In genomic region chr10:88381286-88381685, GRCm38 (mm10) we compare ENCODE assay signal across 13 mouse cellular contexts. TPM values are rescaled to one million over a fixed set of nuclear protein-coding genes. Genes with fewer than 3 reads are reported as not detected.
DNase-seq lines count a peak whose midpoint lies in the region; ATAC-seq and TF ChIP-seq lines count a peak whose summit lies in the region.
"Had no signal": no experiment of that assay in that cellular context is flagged by ENCODE, and none has a peak within 500 bp of the region (broad histone marks: within the 10 kb centered on the region; RNA-seq: fewer than 3 reads in every experiment).

No protein-coding gene starts in this region.

- peaks cover under 1% of the 10 kb centered on the region for H3K79me2 ChIP-seq in heart, adult 2 months (replicated peaks; ENCODE audit: control insufficient read depth, insufficient read depth, low read length)

- no peak for DNase-seq in heart, adult 2 months
- DNase-seq in heart, postnatal 4 days = no peak
- no peak for DNase-seq in layer of hippocampus, adult 2 months (ENCODE audit: low spot score in 2 of 2)
- DNase-seq in layer of hippocampus, postnatal 36 days = no peak
- DNase-seq in A20 (ENCODE audit: low read depth, low spot score) = peak; percentile 15
- DNase-seq in urinary bladder, adult 2 months (ENCODE audit: low spot score) = no peak
- no peak for DNase-seq in ovary, postnatal 14 days (ENCODE audit: low spot score)
- DNase-seq: adrenal gland, postnatal 25 days; right cerebral cortex, adult 18-20 months had no signal

- WGBS in heart, adult 2 months = 87% methylated on average over 4 of the region's 4 CpGs
- 76% methylated on average over 4 of the region's 4 CpGs for WGBS in limb, embryonic 13.5 days

- no peak overlapping the region for H3K4me3 ChIP-seq in heart, adult 2 months
- peak overlapping the region; percentile 89 for H3K4me3 ChIP-seq in layer of hippocampus, adult 2 months
- H3K4me3 ChIP-seq in limb, embryonic 13.5 days = no peak overlapping the region

- no peaks in the 10 kb centered on the region for H3K36me3 ChIP-seq in heart, adult 2 months (ENCODE audit: control insufficient read depth, insufficient read depth, low read length)
- H3K36me3 ChIP-seq in limb, embryonic 13.5 days = no peaks in the 10 kb centered on the region
- H3K36me3 ChIP-seq: limb, embryonic 15.5 days; stomach, embryonic 15.5 days had no signal

- H3K27me3 ChIP-seq in heart, adult 2 months (ENCODE audit: control insufficient read depth, insufficient read depth, low read length) = no peaks in the 10 kb centered on the region
- H3K27me3 ChIP-seq in limb, embryonic 13.5 days = no peaks in the 10 kb centered on the region
- H3K27me3 ChIP-seq: limb, embryonic 15.5 days; stomach, embryonic 15.5 days had no signal

- TF ChIP-seq EP300 in heart, adult 2 months (IDR thresholded peaks at IDR 0.05; ENCODE audit: insufficient read depth, low read depth, low read length) = no peak

- no peaks in the 10 kb centered on the region for H3K9me3 ChIP-seq in limb, embryonic 13.5 days
- H3K9me3 ChIP-seq: limb, embryonic 15.5 days; stomach, embryonic 15.5 days had no signal

- ATAC-seq in limb, embryonic 13.5 days (ENCODE audit: low FRiP score, low read depth) = no peak
- ATAC-seq: CD4-positive, CD25-positive, alpha-beta regulatory T cell, adult 4 months had no signal

- peak overlapping the region; percentile 86 for H3K27ac ChIP-seq in heart, adult 2 months
- H3K27ac ChIP-seq in layer of hippocampus, adult 2 months = peak overlapping the region; percentile 92; the same call in 1 of the 2 replicates
- H3K27ac ChIP-seq in limb, embryonic 13.5 days = no peak overlapping the region
- H3K27ac ChIP-seq: limb, embryonic 15.5 days; stomach, embryonic 15.5 days had no signal

- peaks cover 7% of the 10 kb centered on the region for H3K4me1 ChIP-seq in heart, adult 2 months (ENCODE audit: control insufficient read depth, insufficient read depth, low read length)
- H3K4me1 ChIP-seq in limb, embryonic 13.5 days = peaks cover 25% of the 10 kb centered on the region

- no peak for TF ChIP-seq POLR2A in heart, adult 2 months (IDR thresholded peaks at IDR 0.05; ENCODE audit: insufficient read depth, low read depth, low read length)

- H3K9ac ChIP-seq in heart, adult 2 months (ENCODE audit: low read depth, low read length) = no peak overlapping the region
- H3K9ac ChIP-seq in limb, embryonic 13.5 days = no peak overlapping the region
- H3K9ac ChIP-seq: limb, embryonic 15.5 days; stomach, embryonic 15.5 days had no signal

- peak overlapping the region; percentile 81 for H3K4me2 ChIP-seq in limb, embryonic 13.5 days (replicated peaks)

- intact Hi-C loops in heart, adult 2 months (cut with DNase I) = no loop called here

- no peak for TF ChIP-seq CTCF in heart, adult 2 months (IDR thresholded peaks at IDR 0.05)
- no peak for TF ChIP-seq CTCF in layer of hippocampus, adult 2 months (conservative IDR thresholded peaks at IDR 0.05)

RNA-seq across cellular contexts. Expression of gene Gnptab, which starts 2.4 kb away (rescaled TPM):
- 10 to 100 TPM; 24.3 to 27.6 TPM for total RNA-seq in heart, adult 2 months (2021)
- 11.7 and 19.3 TPM in 2 replicates for polyA plus RNA-seq in heart, adult 2 months (2012; rRNA removed)
- total RNA-seq in heart, postnatal 4 days (2021) = 10 to 100 TPM; 36.5 to 36.6 TPM
- total RNA-seq in layer of hippocampus, adult 2 months (2021) = 10 to 100 TPM; 72.6 to 74.4 TPM
- 10 to 100 TPM; 71.5 to 80.8 TPM for total RNA-seq in layer of hippocampus, postnatal 36 days (2021)
- polyA plus RNA-seq in limb, embryonic 13.5 days (2015; fragmentation: Nextera tagmentation; extraction: Ambion mirVana) = 8.2 and 8.7 TPM in 2 replicates
- 17.3 and 17.7 TPM in 2 replicates for polyA plus RNA-seq in urinary bladder, adult 2 months (2012; rRNA removed)

RNA-seq across cellular contexts. Expression of gene Dram1, which starts 2.4 kb away (rescaled TPM):
- total RNA-seq in heart, adult 2 months (2021) = 1 to 10 TPM; 3.7 to 4.5 TPM
- 6.8 and 7.6 TPM in 2 replicates for polyA plus RNA-seq in heart, adult 2 months (2012; rRNA removed)
- total RNA-seq in heart, postnatal 4 days (2021) = 1 to 10 TPM; 2.8 to 3.1 TPM
- total RNA-seq in layer of hippocampus, adult 2 months (2021) = 1 to 10 TPM in 1 of 2 experiments, under 1 TPM in 1; 0.88 to 1.5 TPM
- 1 to 10 TPM; 1.2 to 1.5 TPM for total RNA-seq in layer of hippocampus, postnatal 36 days (2021)
- polyA plus RNA-seq in limb, embryonic 13.5 days (2015; fragmentation: Nextera tagmentation; extraction: Ambion mirVana) = 0.83 and 1.0 TPM in 2 replicates
- polyA plus RNA-seq in urinary bladder, adult 2 months (2012; rRNA removed) = 9.9 and 12.4 TPM in 2 replicates
